Mouse (Mus musculus): Measurements from ENCODE around the gene Arid3a. TPM values are rescaled to one million over a fixed set of nuclear protein-coding genes. Genes with fewer than 3 reads are reported as not detected.

Arid3a gene
- polyA plus RNA-seq, 1 experiment from 2014 or later, result 8.3 TPM

GRCm38 (mm10) chr10:79909092-79909922 lies 17.5 kb upstream of the Arid3a start:
- Histone ChIP-seq H3K4me1 (replicated peaks) (peaks cover 16% of the 10 kb centered on the region), H3K36me3 (peaks cover 59% of the 10 kb centered on the region), H3K4me2 (peak overlapping the region; percentile 48), H3K27ac (ENCODE audit: poor library complexity, severe bottlenecking) (peak overlapping the region; percentile 45; the same call in 1 of the 2 replicates), H3K27me3 (replicated peaks) (no peaks in the 10 kb centered on the region), H3K9me3 (replicated peaks) (no peaks in the 10 kb centered on the region), H3K4me3 (no peak overlapping the region; the same call in 1 of the 2 replicates), H3K9ac (peak overlapping the region; percentile 20; the same call in 1 of the 2 replicates)
- ATAC-seq (ENCODE audit: insufficient number of reproducible peaks, low FRiP score), result peak; percentile 49; the same call in 1 of the 2 replicates
- 26% methylated on average over 14 of the region's 14 CpGs for WGBS

DNA sequence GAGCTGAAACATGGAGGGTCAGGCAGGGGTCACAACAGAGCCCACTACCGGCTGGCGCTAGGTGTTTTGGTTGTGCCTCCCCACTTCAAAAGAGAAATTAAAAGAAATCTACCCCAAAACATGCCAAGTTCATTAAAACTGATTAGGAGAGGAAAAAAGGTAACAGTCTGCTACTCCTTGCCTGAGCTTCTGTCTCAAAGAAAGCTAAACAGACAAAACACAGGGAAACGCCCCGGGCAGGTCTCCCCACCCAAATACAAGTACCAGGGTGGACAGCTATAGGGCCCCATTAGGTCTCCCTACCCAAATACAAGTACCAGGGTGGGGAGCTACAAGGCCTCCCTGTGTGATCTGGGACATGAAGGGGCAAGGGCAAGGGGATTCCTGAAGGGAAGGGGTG lies 16.3 kb upstream of the Arid3a start, which contains the start of gene Gm26602:
Gene Gm26602 (plus strand): TSS at position 301 of the 400 bp plus-strand sequence.
- Histone ChIP-seq H3K27ac (ENCODE audit: poor library complexity, severe bottlenecking) (no peak within 1 kb of the TSS), H3K4me1 (replicated peaks) (peaks cover 28% of the 10 kb centered on the region), H3K27me3 (replicated peaks) (no peaks in the 10 kb centered on the region), H3K36me3 (peaks cover 47% of the 10 kb centered on the region), H3K4me3 (no peak within 1 kb of the TSS), H3K9ac (0 out of 2 replicates have a peak within 1 kb of the TSS, but pooled peaks have one; percentile 20), H3K9me3 (replicated peaks) (no peaks in the 10 kb centered on the region), H3K4me2 (no peak within 1 kb of the TSS)
- WGBS, result 89% methylated on average over 4 of the region's 4 CpGs
- no peak for ATAC-seq (ENCODE audit: insufficient number of reproducible peaks, low FRiP score)

GRCm38 (mm10) chr10:79912412-79912811 lies 14.4 kb upstream of the Arid3a start:
- WGBS, result 64% methylated on average over 20 of the region's 20 CpGs
- H3K9ac ChIP-seq, result no peak overlapping the region

DNA sequence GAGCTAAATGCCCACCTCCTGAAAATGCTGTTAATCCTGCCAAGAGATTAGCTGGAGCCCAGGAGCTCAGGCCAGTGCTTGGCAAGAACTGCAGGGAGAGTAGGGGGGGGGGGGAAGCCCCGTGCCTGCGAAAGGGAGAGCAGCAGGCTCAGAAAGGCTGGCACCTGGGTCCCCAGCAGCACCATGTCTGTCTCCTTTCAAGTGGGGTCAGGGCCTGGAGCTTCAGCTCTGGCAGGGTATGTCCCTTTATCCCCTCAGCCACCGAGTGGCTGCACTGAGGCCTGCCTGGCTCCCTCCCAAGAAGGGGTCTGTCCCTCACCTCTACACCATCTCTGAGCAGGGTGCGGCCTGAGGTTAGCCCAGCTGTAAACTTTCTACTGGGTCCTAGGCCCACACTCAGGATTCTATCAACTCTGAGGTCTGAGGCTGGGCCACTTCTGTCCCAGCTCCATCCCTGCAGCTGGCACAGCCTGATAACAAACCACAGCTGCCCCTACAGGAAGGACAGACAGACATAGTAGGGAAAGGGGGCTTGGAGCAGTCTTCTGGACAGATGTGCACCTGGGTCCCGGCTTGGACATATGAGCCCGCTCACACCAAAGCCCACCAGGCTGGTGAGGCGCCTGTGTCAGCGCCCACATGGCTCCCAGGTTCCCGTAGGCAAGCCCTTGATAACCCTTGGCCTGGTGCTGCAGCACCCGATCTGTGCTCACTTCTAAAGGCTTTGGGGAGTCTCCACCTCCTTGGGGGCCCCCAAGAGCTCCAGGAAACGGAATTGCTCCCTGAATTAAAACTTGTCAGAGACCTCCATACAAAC lies 12.5 kb upstream of the Arid3a start:
- Histone ChIP-seq H3K27ac (ENCODE audit: poor library complexity, severe bottlenecking) (no peak overlapping the region), H3K36me3 (peaks cover 29% of the 10 kb centered on the region), H3K4me2 (no peak overlapping the region), H3K9ac (peak overlapping the region; percentile 30), H3K4me3 (no peak overlapping the region), H3K27me3 (replicated peaks) (peaks cover 22% of the 10 kb centered on the region), H3K9me3 (replicated peaks) (no peaks in the 10 kb centered on the region), H3K4me1 (replicated peaks) (peaks cover 49% of the 10 kb centered on the region)
- 70% methylated on average over 11 of the region's 11 CpGs for WGBS
- no peak for ATAC-seq (ENCODE audit: insufficient number of reproducible peaks, low FRiP score)

More at GRCm38 (mm10) chr10:79912412-79912811, 14.4 kb upstream of the Arid3a start:
- Histone ChIP-seq H3K27ac (ENCODE audit: poor library complexity, severe bottlenecking) (no peak overlapping the region), H3K4me1 (replicated peaks) (peaks cover 36% of the 10 kb centered on the region), H3K4me2 (no peak overlapping the region), H3K36me3 (peaks cover 29% of the 10 kb centered on the region), H3K4me3 (no peak overlapping the region), H3K27me3 (replicated peaks) (peaks cover 2% of the 10 kb centered on the region), H3K9me3 (replicated peaks) (no peaks in the 10 kb centered on the region)
- ATAC-seq (ENCODE audit: insufficient number of reproducible peaks, low FRiP score), result no peak

DNA sequence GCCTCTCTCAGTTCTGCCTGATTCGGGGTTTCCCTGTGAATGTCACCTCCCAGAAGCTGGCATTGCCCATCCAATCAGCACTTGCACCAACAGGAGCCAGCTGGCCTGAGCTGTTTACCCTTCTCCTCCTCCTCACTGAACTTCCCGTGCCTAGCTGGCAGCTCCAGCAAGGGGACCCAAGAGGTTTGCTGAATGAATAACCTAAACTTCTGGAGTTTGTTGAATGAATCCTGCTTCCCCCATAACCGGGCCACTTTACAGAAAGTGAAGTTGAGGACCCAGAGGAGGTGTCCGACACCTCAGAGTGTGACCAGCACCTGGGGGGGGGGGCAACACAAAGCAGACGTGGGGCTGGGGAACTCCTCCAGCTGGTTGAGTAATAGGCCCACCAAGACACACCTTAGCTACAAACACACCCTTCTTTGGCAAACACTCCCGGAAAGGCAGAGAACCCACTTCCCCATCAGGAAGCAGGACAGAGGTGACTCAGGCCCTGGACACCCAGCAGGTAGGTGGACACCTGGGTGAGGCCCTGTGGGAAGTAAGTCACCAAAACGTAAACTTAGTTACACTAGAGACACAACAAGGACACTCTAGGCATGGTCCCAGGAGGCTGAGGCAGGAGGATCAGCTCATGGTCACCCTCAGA lies 11.8 kb upstream of the Arid3a start:
- Histone ChIP-seq H3K4me2 (peak overlapping the region; percentile 97), H3K4me3 (no peak overlapping the region)
- 64% methylated on average over 7 of the region's 7 CpGs for WGBS

GRCm38 (mm10) chr10:79916081-79916480 lies 10.8 kb upstream of the Arid3a start:
- ATAC-seq (ENCODE audit: insufficient number of reproducible peaks, low FRiP score), result no peak
- Histone ChIP-seq H3K9me3 (replicated peaks) (no peaks in the 10 kb centered on the region), H3K27ac (ENCODE audit: poor library complexity, severe bottlenecking) (peak overlapping the region; percentile 65; the same call in 1 of the 2 replicates), H3K36me3 (peaks cover 21% of the 10 kb centered on the region), H3K9ac (peak overlapping the region; percentile 98), H3K27me3 (replicated peaks) (peaks cover 39% of the 10 kb centered on the region), H3K4me3 (peak overlapping the region; percentile 82), H3K4me2 (peak overlapping the region; percentile 97), H3K4me1 (replicated peaks) (peaks cover 52% of the 10 kb centered on the region)
- WGBS, result 9% methylated on average over 8 of the region's 8 CpGs

More for the DNA sequence above, 11.8 kb upstream of the Arid3a start:
- Histone ChIP-seq H3K27me3 (replicated peaks) (peaks cover 29% of the 10 kb centered on the region), H3K9ac (peak overlapping the region; percentile 30), H3K36me3 (peaks cover 29% of the 10 kb centered on the region), H3K4me1 (replicated peaks) (peaks cover 45% of the 10 kb centered on the region), H3K9me3 (replicated peaks) (no peaks in the 10 kb centered on the region), H3K27ac (ENCODE audit: poor library complexity, severe bottlenecking) (no peak overlapping the region)
- ATAC-seq (ENCODE audit: insufficient number of reproducible peaks, low FRiP score), result no peak

DNA sequence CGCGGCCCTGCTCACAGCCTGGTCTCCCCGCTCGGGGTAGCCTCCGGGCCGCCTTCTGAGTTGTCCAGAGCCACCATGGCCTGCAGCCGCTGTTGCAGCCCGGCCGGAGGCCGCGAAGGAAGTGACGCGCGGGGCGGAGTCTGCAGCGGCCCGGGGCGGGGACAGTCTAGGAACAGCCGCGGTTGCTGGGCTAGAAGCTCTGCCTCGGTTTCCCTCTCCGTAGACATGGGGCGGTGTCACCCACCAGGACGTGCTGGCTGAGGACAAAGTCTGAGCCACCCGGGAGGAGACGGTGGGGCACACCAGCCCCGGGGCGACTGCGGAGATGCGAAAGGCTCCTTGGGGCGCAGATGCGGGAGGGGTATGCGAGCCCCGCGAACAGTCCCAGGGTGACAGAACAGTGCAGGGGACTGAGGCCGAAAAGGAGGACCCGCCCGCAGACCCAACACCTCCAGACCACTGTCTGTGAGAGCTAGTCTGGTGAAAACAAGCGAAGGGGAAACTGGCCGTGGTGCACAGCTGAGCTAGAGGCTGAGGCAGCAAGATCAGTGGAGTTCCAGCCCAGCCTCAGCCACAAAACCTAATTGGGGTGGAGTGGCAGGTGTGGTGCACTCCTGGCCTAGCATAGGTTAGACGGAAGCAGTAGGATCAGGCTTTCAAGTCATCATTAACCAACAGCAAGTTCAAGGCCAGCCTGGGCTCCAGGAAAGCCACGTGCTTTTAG lies 9.9 kb upstream of the Arid3a start, which contains the start of gene Kiss1r:
Gene Kiss1r (plus strand): TSS at position 164 of the 724 bp plus-strand sequence.
- peaks cover 61% of the 10 kb centered on the region for H3K4me1 ChIP-seq (replicated peaks)
- no peaks in the 10 kb centered on the region for H3K9me3 ChIP-seq (replicated peaks)
- peak within 1 kb of the TSS; percentile 65 for H3K27ac ChIP-seq (ENCODE audit: poor library complexity, severe bottlenecking)
- peak within 1 kb of the TSS; percentile 97 for H3K4me2 ChIP-seq
- WGBS, result 2% methylated on average over 42 of the region's 42 CpGs
- H3K36me3 ChIP-seq, result peaks cover 12% of the 10 kb centered on the region
- H3K4me3 ChIP-seq, result peak within 1 kb of the TSS; percentile 82
- ATAC-seq (ENCODE audit: insufficient number of reproducible peaks, low FRiP score), result peak; percentile 85
- peak within 1 kb of the TSS; percentile 98 for H3K9ac ChIP-seq
- peaks cover 48% of the 10 kb centered on the region for H3K27me3 ChIP-seq (replicated peaks)

DNA sequence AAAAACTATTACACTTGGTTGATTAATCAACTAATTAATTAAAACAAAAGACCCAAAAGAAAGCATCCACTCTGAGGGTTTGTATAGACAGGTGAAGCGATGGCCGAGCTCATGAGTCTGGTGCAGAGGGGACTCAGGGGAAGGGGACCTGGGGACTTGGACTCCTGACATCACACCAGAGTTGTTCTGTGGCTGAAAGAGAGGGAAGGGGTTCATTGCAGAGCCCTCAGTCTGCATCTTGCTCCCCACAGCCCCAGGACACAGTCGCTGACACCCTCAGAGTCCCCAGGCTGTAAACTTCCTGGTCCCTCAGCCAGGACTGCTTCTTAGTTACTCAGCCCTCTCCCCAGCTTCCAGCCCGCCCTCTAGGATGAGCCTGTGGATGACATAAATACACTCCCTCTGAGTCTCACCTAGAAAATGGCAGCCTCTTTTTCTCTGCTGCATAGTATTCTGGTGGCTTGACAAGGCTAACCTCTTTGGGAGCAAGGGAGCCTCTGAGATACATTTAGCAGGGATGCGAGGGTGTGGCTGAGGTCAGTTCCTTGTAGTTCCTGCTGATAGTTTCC lies 9.2 kb upstream of the Arid3a start:
- H3K4me1 ChIP-seq (replicated peaks), result peaks cover 61% of the 10 kb centered on the region
- H3K27me3 ChIP-seq (replicated peaks), result peaks cover 54% of the 10 kb centered on the region
- peak overlapping the region; percentile 97 for H3K4me2 ChIP-seq
- peaks cover 6% of the 10 kb centered on the region; the same call in 1 of the 2 replicates for H3K36me3 ChIP-seq
- no peak overlapping the region for H3K27ac ChIP-seq (ENCODE audit: poor library complexity, severe bottlenecking)
- H3K4me3 ChIP-seq, result peak overlapping the region; percentile 82; the same call in 1 of the 2 replicates
- no peaks in the 10 kb centered on the region for H3K9me3 ChIP-seq (replicated peaks)
- H3K9ac ChIP-seq, result no peak overlapping the region
- WGBS, result 64% methylated on average over 5 of the region's 5 CpGs
- no peak for ATAC-seq (ENCODE audit: insufficient number of reproducible peaks, low FRiP score)

DNA sequence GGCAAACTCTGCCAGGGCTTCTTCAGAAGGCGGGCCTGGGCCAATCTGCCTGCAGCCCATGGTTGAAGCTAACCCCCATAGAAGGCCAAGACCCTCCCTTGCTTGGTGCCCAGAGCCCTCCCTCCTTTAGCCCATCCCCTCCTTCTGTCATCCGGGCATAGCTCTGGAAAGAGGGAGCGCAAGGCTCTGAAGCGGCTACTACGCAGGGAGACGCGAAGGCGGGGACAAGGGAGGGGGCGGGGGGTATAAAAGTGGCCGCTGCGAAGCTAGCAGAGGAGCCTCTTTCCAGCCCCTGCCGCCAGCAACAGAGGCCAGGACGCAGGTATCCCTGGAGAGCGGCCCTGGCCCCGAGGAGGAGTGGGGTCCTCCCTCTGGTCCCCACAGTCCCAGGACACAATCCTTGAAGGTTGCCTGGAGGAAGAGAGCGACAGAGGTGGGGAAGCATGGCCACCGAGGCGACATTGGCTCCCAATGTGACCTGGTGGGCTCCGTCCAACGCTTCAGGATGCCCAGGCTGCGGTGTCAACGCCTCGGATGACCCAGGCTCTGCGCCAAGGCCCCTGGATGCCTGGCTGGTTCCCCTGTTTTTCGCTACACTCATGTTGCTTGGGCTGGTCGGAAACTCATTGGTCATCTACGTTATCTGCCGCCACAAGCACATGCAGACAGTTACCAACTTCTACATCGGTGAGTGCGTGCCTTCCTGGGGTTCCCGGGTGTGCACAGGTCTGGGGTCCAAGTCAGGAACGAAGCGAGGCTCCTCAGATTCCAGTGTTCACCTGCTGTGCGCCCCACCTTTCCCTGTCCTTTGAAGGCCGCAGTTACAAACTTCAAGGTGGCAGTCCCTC lies 8.4 kb upstream of the Arid3a start:
- H3K4me2 ChIP-seq, result peak overlapping the region; percentile 60
- H3K9ac ChIP-seq, result 0 out of 2 replicates have a peak overlapping the region, but pooled peaks have one; percentile 17
- no peaks in the 10 kb centered on the region for H3K36me3 ChIP-seq
- H3K27me3 ChIP-seq (replicated peaks), result peaks cover 63% of the 10 kb centered on the region
- peak overlapping the region; percentile 35 for H3K4me3 ChIP-seq
- 9% methylated on average over 35 of the region's 35 CpGs for WGBS
- no peak for ATAC-seq (ENCODE audit: insufficient number of reproducible peaks, low FRiP score)
- no peaks in the 10 kb centered on the region for H3K9me3 ChIP-seq (replicated peaks)
- no peak overlapping the region for H3K27ac ChIP-seq (ENCODE audit: poor library complexity, severe bottlenecking)
- H3K4me1 ChIP-seq (replicated peaks), result peaks cover 61% of the 10 kb centered on the region
